Mouse (Mus musculus): ENCODE measurements around the gene Fam222a. TPM values are rescaled to one million over a fixed set of nuclear protein-coding genes. Genes with fewer than 3 reads are reported as not detected.

Gene Fam222a
- polyA plus RNA-seq, 1 experiment from 2014 or later: 8.3 TPM

DNA sequence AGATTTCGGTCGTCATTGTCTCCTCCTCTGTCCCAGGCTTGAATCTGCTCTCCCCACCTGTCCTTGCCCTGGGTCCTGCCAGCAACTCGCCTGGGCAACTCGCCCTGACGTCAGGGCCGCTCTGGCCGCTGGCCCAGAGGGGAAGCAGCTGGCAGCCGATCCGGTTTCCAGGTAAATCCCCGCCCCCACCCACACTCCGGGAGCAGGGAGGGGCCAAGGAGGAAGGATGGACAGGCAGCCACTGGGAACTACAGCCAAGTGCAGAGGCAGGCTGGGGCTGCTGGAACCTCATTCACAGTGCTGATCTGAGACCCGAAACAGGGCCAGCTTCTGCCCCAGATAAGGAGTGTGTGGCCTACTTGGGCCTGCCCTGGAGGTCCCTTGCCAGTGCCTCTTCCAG lies 2.5 kb upstream of the Fam222a start:
- H3K9ac ChIP-seq: no peak overlapping the region

DNA sequence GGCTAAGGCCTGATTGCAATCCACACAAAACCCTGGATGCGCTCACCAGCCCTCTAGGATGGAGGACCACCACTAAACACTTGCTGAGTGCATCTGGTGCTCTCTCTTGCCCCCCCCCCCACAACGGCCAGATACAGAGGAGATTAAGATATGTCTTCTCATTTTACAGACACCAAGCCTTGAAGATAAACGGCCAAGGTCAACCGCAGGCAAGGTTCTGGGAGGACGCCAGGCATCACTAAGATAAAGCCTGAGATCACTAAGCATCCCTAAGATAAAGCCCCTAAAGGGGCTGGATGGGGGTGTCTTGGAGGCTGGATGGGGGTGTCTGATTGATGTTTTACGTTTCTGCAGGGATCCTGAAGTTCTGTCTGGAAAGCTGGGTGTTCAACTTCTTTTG lies 2.1 kb upstream of the Fam222a start:
- Histone ChIP-seq H3K27me3 (no peaks in the 10 kb centered on the region), H3K4me1 (replicated peaks) (peaks cover 31% of the 10 kb centered on the region), H3K27ac (replicated peaks) (no peak overlapping the region), H3K36me3 (no peaks in the 10 kb centered on the region), H3K9ac (no peak overlapping the region), H3K4me3 (no peak overlapping the region), H3K4me2 (no peak overlapping the region), H3K9me3 (no peaks in the 10 kb centered on the region)
- 78% methylated on average over 6 of the region's 6 CpGs for WGBS
- ATAC-seq (ENCODE audit: low FRiP score, low read depth): no peak

More for the DNA sequence above, 2.5 kb upstream of the Fam222a start:
- no peak overlapping the region for H3K4me3 ChIP-seq
- no peaks in the 10 kb centered on the region for H3K9me3 ChIP-seq
- H3K36me3 ChIP-seq: no peaks in the 10 kb centered on the region
- H3K27ac ChIP-seq (replicated peaks): no peak overlapping the region
- 14% methylated on average over 12 of the region's 12 CpGs for WGBS
- peaks cover 27% of the 10 kb centered on the region for H3K4me1 ChIP-seq (replicated peaks)
- H3K27me3 ChIP-seq: no peaks in the 10 kb centered on the region
- H3K4me2 ChIP-seq: peak overlapping the region; percentile 18; the same call in 1 of the 2 replicates
- ATAC-seq (ENCODE audit: low FRiP score, low read depth): no peak

DNA sequence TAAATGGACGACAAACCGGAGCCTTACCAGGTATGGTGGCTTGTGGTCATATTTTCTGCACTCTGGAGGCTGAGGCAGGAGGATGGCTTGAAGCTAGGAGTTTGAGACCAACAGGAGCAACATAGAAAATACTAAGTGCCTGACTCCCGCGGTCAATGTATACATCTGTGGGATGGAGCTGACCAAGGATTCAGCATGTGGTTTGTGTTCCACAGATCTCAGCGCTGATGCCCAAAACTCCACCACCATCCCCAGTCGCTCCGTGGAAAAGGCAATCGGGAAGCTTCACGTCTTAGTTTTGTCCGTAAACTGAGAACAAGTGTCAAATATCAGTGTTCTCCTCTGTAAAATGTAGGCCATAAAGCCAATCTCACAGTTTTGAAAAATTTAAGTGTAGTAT lies 1.4 kb upstream of the Fam222a start:
- 88% methylated on average over 10 of the region's 10 CpGs for WGBS
- H3K27ac ChIP-seq (replicated peaks): no peak overlapping the region
- no peaks in the 10 kb centered on the region for H3K36me3 ChIP-seq
- no peak for ATAC-seq (ENCODE audit: low FRiP score, low read depth)
- no peaks in the 10 kb centered on the region for H3K27me3 ChIP-seq
- H3K9ac ChIP-seq: no peak overlapping the region
- no peak overlapping the region for H3K4me3 ChIP-seq
- no peaks in the 10 kb centered on the region for H3K9me3 ChIP-seq
- no peak overlapping the region; the same call in 1 of the 2 replicates for H3K4me2 ChIP-seq
- H3K4me1 ChIP-seq (replicated peaks): peaks cover 39% of the 10 kb centered on the region

DNA sequence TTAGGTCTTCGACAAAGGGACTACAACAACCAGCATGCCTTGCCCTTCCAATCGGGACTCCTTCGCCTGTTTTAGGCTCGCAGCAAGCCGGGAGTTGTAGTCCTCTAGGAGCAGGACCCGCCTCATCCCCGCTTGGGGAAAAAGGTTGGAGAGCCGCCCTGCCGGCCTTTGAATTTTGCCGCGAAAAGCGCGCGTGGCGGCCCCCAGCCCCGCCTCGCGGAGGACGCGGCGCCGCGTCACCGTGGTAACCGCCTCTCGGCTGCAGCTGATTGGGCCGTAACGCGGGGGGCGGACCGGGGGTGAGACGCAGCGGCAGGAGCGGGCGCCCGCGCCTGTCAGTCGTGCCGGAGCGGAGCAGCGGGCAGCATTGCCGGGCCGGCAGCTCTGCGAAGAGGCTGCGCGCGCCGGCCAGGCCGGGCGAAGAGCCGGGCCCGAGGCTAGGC lies 720 bp upstream of the Fam222a start:
- Histone ChIP-seq H3K27ac (replicated peaks) (peak overlapping the region; percentile 86), H3K27me3 (no peaks in the 10 kb centered on the region), H3K36me3 (no peaks in the 10 kb centered on the region), H3K4me3 (peak overlapping the region; percentile 64), H3K4me2 (peak overlapping the region; percentile 83), H3K9me3 (no peaks in the 10 kb centered on the region), H3K4me1 (replicated peaks) (peaks cover 44% of the 10 kb centered on the region), H3K9ac (peak overlapping the region; percentile 73)
- ATAC-seq (ENCODE audit: low FRiP score, low read depth): peak; percentile 92
- under 1% methylated on average over 52 of the region's 52 CpGs for WGBS

DNA sequence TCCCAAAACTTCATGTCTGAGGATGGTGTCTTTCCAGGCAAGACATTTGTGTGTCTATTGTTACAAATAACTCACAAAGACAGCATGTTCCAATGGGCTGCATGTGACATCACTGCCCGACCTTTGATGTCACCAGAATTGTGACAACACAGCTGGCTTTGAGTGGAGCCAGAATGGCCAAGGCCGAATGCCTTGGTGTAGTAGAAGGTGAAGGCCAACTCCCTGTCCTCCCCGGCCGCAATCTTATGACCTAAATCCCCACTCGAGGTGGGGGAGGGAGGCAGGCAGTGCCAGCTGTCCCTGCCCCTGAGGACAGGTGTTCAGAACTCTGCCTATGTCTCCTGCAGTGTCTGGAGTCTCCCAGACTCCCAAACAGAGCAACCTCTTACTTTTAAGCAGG lies 1.0 kb downstream of the Fam222a start:
- Histone ChIP-seq H3K4me1 (replicated peaks) (peaks cover 61% of the 10 kb centered on the region), H3K27ac (replicated peaks) (no peak overlapping the region), H3K4me3 (peak overlapping the region; percentile 64), H3K9ac (peak overlapping the region; percentile 73), H3K27me3 (no peaks in the 10 kb centered on the region), H3K36me3 (no peaks in the 10 kb centered on the region), H3K4me2 (peak overlapping the region; percentile 83), H3K9me3 (no peaks in the 10 kb centered on the region)
- no peak for ATAC-seq (ENCODE audit: low FRiP score, low read depth)
- 24% methylated on average over 5 of the region's 5 CpGs for WGBS

DNA sequence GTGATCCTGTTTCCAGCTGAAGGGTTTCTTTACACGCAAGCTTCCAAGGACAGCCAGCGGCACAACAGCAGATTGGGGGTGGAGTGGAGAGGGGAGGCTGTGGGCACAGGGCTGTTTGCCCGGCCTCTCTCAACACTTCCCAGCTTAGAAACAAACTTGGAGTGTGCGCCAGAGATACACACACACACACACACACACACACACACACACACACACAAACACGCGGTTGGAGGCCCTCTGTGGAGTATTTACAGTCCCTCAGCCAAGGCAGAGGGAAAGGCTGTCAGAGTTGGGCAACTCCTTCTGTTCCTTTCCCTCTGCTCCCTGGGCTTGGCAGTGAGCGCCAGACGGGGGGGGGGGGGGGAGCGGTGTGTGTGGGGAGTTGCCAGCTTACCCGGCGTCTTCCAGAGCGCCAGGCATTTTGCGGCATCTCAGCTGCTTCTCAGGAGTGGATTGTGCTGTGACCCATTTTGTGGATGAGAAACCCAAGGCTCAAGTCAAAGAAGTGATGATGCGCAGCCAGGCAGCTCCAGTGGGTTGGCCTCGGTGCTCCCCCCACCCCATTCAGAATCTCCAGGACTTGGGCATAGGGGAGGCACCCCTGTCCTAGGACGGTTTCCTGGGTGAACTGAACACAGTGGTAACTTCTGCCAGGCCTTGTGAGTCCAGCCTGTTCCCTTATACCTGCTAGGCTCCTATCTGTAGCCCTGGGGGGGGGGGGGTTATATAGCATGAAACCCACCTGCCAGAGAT lies 2.3 kb downstream of the Fam222a start:
- peaks cover 73% of the 10 kb centered on the region for H3K4me1 ChIP-seq (replicated peaks)
- no peaks in the 10 kb centered on the region for H3K27me3 ChIP-seq
- peak overlapping the region; percentile 83 for H3K4me2 ChIP-seq
- H3K36me3 ChIP-seq: no peaks in the 10 kb centered on the region
- 15% methylated on average over 12 of the region's 16 CpGs for WGBS
- peak overlapping the region; percentile 73; the same call in 1 of the 2 replicates for H3K9ac ChIP-seq
- H3K9me3 ChIP-seq: no peaks in the 10 kb centered on the region
- H3K4me3 ChIP-seq: peak overlapping the region; percentile 64
- ATAC-seq (ENCODE audit: low FRiP score, low read depth): no peak
- H3K27ac ChIP-seq (replicated peaks): no peak overlapping the region

DNA sequence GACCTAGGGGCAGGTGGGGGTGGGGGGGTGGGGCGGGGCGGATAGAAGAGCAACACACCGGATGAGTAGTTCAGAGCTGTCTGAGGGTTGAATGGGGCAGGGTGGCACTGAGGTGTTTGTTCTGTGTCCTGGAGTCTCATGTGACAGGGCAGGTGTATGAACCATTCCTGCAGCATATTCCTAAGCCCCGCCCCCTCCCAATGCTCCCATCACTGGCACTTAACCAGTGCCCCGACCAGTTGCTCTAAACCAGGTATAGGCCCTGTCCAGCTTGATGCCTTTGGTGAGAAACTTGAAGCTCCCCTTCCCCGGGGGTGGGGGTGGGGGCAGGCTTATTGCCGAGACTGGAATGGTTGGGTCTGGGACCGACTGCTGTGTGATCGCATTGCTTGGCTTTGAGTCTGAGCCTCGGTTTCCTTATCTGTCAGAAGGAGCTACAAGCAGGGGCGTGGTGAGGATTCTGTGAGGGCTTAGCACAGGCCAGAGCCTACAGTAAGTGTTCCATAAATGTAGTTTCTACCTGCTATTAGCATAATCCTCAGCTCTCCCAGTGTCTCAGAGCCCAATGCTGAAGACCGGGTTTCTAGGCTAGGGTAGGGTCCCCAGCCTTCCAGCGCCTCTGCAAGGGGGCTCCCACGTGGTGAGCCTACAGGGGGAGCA lies 3.1 kb downstream of the Fam222a start:
- peak overlapping the region; percentile 64 for H3K4me3 ChIP-seq
- no peaks in the 10 kb centered on the region for H3K36me3 ChIP-seq
- no peaks in the 10 kb centered on the region for H3K27me3 ChIP-seq
- no peak for ATAC-seq (ENCODE audit: low FRiP score, low read depth)
- H3K4me2 ChIP-seq: peak overlapping the region; percentile 83
- peaks cover 78% of the 10 kb centered on the region for H3K4me1 ChIP-seq (replicated peaks)
- WGBS: 4% methylated on average over 14 of the region's 14 CpGs
- H3K27ac ChIP-seq (replicated peaks): peak overlapping the region; percentile 79
- H3K9ac ChIP-seq: peak overlapping the region; percentile 47
- no peaks in the 10 kb centered on the region for H3K9me3 ChIP-seq

DNA sequence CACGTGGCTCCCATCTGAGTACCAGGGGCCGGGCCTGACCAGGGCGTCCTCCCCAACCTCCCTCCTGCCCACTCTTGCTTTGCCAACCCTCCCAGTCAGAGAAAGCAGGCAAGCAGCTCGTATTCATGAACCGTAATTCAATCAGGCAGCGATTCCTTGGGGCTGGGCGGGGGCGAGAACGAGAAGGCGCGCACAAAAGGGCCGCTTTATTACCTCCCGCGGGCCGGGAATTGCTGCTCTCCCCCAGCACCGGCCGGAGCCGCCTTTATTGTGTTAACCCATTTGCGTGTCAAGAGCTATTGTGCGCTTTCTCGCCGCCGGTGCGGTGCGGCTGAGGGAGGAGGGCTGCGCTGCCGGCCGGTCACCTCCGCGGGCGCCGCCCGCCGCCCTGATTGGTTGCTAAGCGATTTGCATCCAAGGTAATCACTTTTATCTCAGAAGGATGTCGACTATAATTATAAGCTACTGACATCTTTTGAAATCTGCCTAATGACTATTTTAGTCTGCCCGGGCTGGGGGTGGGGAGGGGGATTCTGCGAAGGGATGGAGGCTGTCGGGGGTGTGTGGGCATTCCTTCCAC lies 3.7 kb downstream of the Fam222a start:
- peak overlapping the region; percentile 83 for H3K4me2 ChIP-seq
- H3K4me1 ChIP-seq (replicated peaks): peaks cover 84% of the 10 kb centered on the region

DNA sequence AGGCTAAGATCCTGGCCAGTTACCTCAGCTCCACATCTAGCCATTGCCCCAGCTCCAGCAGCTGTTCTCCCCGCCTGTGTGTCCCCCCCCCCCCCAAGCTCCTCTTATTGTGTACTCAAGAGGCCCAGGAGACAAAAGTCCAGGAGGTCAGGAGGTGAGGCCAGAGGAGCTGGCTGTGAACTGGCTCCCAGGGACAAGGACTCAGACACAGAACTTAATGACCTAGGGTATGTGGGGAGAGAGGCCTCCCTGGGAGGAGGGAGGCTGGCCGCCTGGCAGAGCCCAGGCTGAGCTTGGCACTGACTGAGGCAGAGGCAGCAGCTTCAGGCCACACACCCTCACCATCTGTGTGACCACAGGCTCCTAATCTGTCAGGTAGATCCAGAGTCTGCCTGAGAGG lies 5.2 kb downstream of the Fam222a start:
- H3K27me3 ChIP-seq: no peaks in the 10 kb centered on the region
- ATAC-seq (ENCODE audit: low FRiP score, low read depth): no peak
- no peak overlapping the region for H3K4me3 ChIP-seq
- no peaks in the 10 kb centered on the region for H3K36me3 ChIP-seq
- peak overlapping the region; percentile 83 for H3K4me2 ChIP-seq
- H3K4me1 ChIP-seq (replicated peaks): peaks cover 96% of the 10 kb centered on the region
- H3K9me3 ChIP-seq: no peaks in the 10 kb centered on the region
- H3K9ac ChIP-seq: no peak overlapping the region; the same call in 1 of the 2 replicates
- WGBS: 18% methylated on average over 2 of the region's 2 CpGs
- H3K27ac ChIP-seq (replicated peaks): no peak overlapping the region

More for the DNA sequence above, 3.7 kb downstream of the Fam222a start:
- Histone ChIP-seq H3K27me3 (no peaks in the 10 kb centered on the region), H3K36me3 (no peaks in the 10 kb centered on the region), H3K27ac (replicated peaks) (peak overlapping the region; percentile 79), H3K9ac (peak overlapping the region; percentile 47), H3K9me3 (no peaks in the 10 kb centered on the region), H3K4me3 (peak overlapping the region; percentile 64)
- ATAC-seq (ENCODE audit: low FRiP score, low read depth): no peak
- under 1% methylated on average over 39 of the region's 39 CpGs for WGBS

DNA sequence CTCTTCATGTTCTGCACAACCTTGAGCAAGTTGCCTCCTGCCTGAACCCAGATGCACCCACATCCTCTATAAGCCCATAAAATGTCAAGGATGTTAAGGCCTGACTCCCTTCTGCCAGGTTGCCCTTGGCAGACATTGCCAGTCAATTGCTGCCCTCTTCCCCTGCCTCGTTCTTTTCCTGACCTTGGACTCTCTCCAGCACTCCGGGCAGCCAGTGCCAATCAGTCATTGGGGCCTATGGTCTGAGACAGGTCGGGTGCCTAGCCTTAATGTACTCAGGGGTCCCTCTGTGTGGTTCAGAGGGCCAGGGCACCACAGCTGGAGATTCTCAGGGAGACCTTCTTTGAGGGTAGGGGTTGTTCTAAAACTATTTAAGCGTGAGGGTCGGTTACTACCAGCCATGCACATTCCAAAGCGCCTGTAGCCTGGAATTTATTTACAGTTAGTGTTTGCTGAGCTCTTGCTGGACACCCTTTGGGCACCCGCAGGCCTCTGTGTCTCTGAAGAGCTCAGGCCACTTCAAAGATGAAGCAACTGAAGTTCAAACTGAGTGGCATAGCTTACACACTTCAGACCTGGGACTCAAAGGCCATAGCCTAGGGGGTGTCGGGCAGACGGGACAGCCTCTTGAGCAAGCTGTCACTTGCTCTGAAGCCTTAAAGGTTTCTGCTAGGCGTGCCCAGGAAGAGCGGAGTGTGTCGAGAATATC lies 6.3 kb downstream of the Fam222a start:
- H3K4me2 ChIP-seq: peak overlapping the region; percentile 40
- WGBS: 64% methylated on average over 12 of the region's 12 CpGs
- no peak overlapping the region for H3K9ac ChIP-seq

DNA sequence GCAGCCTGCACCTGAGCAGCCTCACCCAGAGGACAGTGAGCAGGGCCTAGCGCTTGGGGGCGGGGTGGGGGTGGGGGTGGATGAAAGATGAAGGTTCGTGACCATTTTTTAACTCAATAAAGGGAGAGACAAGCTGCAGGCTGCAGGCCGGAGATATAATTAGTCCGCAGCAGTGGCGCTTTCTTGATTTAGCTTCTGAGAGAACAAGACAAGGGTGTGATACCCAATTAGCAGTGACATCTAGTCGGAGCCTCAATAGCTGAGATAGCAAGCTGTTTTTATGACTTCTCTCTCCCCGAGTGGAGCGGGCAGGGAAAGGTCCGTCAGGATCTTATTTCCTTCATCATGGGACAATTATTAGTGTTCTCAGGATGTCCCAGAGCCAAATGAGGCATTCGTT lies 7.2 kb downstream of the Fam222a start:
- WGBS: 25% methylated on average over 11 of the region's 11 CpGs
- ATAC-seq (ENCODE audit: low FRiP score, low read depth): no peak
- Histone ChIP-seq H3K27me3 (no peaks in the 10 kb centered on the region), H3K4me3 (no peak overlapping the region), H3K9me3 (no peaks in the 10 kb centered on the region), H3K9ac (no peak overlapping the region), H3K27ac (replicated peaks) (no peak overlapping the region), H3K4me2 (peak overlapping the region; percentile 40), H3K36me3 (no peaks in the 10 kb centered on the region), H3K4me1 (replicated peaks) (peaks cover 91% of the 10 kb centered on the region)

More for the DNA sequence above, 6.3 kb downstream of the Fam222a start:
- H3K9me3 ChIP-seq: no peaks in the 10 kb centered on the region
- no peaks in the 10 kb centered on the region for H3K27me3 ChIP-seq
- no peak overlapping the region for H3K4me3 ChIP-seq
- H3K4me1 ChIP-seq (replicated peaks): peaks cover 93% of the 10 kb centered on the region
- H3K27ac ChIP-seq (replicated peaks): no peak overlapping the region
- ATAC-seq (ENCODE audit: low FRiP score, low read depth): no peak
- H3K36me3 ChIP-seq: no peaks in the 10 kb centered on the region
